Mouse (Mus musculus): ENCODE measurements around the gene Med13l. TPM values are rescaled to one million over a fixed set of nuclear protein-coding genes. Genes with fewer than 3 reads are reported as not detected.

Gene Med13l
- total and polyA plus RNA-seq, 2 experiments from 2014 or later: 11.3 to 28.9 TPM

DNA sequence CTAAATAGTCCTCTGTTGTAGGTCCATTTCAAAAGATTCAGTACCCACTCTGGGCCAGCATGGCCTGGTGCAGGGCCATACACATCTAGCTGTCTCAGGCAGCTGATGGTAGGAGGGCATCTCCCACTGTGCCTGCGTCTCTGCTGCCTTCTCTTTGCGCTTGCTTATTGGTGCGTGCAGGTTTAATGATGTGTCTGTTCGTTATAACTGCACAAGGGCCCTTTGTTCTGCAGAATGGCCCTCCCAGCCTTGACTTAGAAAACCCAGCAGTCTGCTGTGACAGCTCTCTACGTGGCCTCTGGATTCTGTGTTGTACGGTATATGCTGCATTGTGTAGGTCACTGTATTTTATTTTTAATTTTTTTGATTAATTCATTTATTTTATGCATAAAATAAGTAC is 208.7 kb downstream of the Med13l start:
- Histone ChIP-seq H3K36me3 (ENCODE audit: insufficient read depth, low read length) (no peaks in the 10 kb centered on the region), H3K27me3 (ENCODE audit: insufficient read depth, low read length) (no peaks in the 10 kb centered on the region), H3K27ac (no peak overlapping the region), H3K9ac (replicated peaks; ENCODE audit: low read length) (no peak overlapping the region), H3K9me3 (ENCODE audit: low read length) (no peaks in the 10 kb centered on the region), H3K4me2 (ENCODE audit: low read depth, low read length) (no peak overlapping the region), H3K4me1 (ENCODE audit: insufficient read depth, low read length) (no peaks in the 10 kb centered on the region), H3K4me3 (ENCODE audit: low read length) (no peak overlapping the region)
- WGBS: 18% methylated on average over 6 of the region's 6 CpGs
- peak; percentile 34 for DNase-seq (ENCODE audit: low spot score)
- peak; percentile 53; the same call in 1 of the 2 replicates for ATAC-seq
- no peak for TF ChIP-seq CTCF (IDR thresholded peaks at IDR 0.05; ENCODE audit: low read depth)

DNA sequence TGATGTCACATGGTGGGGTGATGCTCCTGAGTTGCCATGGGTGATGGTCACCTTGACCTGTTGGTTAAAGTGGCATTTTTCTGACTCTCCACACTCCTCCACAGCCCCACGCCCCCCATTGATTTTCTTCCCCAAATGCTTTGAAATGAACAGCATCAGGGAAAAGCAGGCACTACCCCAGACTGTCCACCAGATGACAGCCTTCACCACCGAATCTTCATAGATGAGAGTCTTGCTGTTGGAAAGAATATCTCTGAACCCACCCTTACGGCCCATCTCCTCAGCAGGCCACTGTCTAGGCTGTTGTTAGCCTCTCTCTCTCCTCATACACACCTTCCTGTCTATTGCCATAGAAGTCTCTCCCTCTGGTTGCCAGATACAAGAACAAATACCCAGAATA is 213.4 kb downstream of the Med13l start:
- WGBS: 26% methylated on average over 3 of the region's 3 CpGs
- TF ChIP-seq CTCF (IDR thresholded peaks at IDR 0.05; ENCODE audit: low read depth): peak; percentile 98
- Histone ChIP-seq H3K36me3 (ENCODE audit: insufficient read depth, low read length) (no peaks in the 10 kb centered on the region), H3K4me3 (ENCODE audit: low read length) (no peak overlapping the region), H3K27me3 (ENCODE audit: insufficient read depth, low read length) (no peaks in the 10 kb centered on the region), H3K4me1 (ENCODE audit: insufficient read depth, low read length) (no peaks in the 10 kb centered on the region), H3K27ac (no peak overlapping the region), H3K9me3 (ENCODE audit: low read length) (no peaks in the 10 kb centered on the region), H3K4me2 (ENCODE audit: low read depth, low read length) (no peak overlapping the region), H3K9ac (replicated peaks; ENCODE audit: low read length) (no peak overlapping the region)
- DNase-seq (ENCODE audit: low spot score): peak; percentile 80
- peak; percentile 61 for ATAC-seq

DNA sequence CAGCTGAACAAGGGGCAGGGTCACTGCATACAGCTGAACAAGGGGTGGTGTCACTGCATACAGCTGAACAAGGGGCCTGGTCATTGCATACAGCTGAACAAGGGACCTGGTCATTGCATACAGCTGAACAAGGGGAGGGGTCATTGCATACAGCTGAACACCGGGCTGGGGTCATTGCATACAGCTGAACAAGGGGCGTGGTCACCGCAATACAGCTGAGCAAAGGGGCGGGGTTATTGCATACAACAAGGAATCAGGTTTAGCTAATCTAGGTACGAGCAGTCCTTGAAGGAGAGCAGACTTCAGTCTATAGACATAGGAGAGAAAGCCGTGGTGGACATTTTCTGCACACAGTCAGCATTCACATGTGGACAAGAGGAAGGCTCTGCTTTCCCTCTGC is 215.9 kb downstream of the Med13l start:
- Histone ChIP-seq H3K36me3 (ENCODE audit: insufficient read depth, low read length) (no peaks in the 10 kb centered on the region), H3K9me3 (ENCODE audit: low read length) (no peaks in the 10 kb centered on the region), H3K4me3 (ENCODE audit: low read length) (no peak overlapping the region), H3K27me3 (ENCODE audit: insufficient read depth, low read length) (peaks cover 13% of the 10 kb centered on the region), H3K9ac (replicated peaks; ENCODE audit: low read length) (no peak overlapping the region), H3K4me2 (ENCODE audit: low read depth, low read length) (no peak overlapping the region), H3K4me1 (ENCODE audit: insufficient read depth, low read length) (no peaks in the 10 kb centered on the region), H3K27ac (no peak overlapping the region)
- TF ChIP-seq CTCF (IDR thresholded peaks at IDR 0.05; ENCODE audit: low read depth): no peak
- DNase-seq (ENCODE audit: low spot score) (no peak), ATAC-seq (no peak)
- WGBS: 88% methylated on average over 6 of the region's 6 CpGs

DNA sequence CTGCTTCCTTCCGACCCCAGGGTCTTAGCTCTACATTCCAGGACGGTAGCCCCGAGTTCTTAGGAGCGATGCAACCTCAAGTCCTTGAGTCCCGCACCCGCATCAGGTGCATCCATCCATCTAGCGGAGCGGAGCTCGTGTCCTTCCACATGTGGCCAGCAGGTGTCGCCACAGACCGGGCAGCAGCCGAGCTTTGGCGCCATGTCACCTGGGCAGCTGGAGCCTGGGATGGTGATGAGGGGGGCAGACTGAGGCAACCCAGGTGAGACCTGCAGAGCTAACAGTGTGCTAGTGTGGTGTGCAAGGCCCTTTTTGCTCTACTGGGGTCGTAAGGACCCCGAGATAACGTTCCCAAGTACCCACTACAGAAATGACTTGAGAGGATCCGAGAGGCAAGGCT is 221.1 kb downstream of the Med13l start:
- Histone ChIP-seq H3K27me3 (ENCODE audit: insufficient read depth, low read length) (peaks cover 13% of the 10 kb centered on the region), H3K36me3 (ENCODE audit: insufficient read depth, low read length) (no peaks in the 10 kb centered on the region), H3K9me3 (ENCODE audit: low read length) (no peaks in the 10 kb centered on the region), H3K9ac (replicated peaks; ENCODE audit: low read length) (no peak overlapping the region), H3K4me1 (ENCODE audit: insufficient read depth, low read length) (no peaks in the 10 kb centered on the region), H3K27ac (no peak overlapping the region), H3K4me3 (ENCODE audit: low read length) (no peak overlapping the region), H3K4me2 (ENCODE audit: low read depth, low read length) (no peak overlapping the region)
- DNase-seq (ENCODE audit: low spot score) (peak; percentile 73), ATAC-seq (0 out of 2 replicates have a peak, but pooled peaks have one; percentile 49)
- TF ChIP-seq CTCF (IDR thresholded peaks at IDR 0.05; ENCODE audit: low read depth): peak; percentile 100
- WGBS: 14% methylated on average over 17 of the region's 17 CpGs

DNA sequence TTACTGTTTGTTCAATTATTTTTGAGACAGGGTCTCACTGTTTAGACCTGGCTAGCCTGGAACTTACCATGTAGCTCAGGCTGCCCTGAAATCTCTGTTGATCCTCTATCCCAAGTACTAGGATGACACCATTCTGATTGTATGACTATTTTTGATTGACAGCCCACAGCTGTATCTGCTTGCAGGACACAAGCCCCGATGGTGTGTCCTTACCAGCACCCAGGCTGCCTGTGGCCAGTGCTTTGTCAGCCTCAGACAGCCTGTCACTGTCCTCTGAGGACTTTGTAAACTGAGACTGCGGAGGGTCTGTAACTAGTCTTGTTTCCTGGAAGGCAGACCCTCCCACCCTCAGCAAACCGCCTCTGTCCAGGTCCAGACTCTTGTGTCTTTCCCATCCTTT is 221.7 kb downstream of the Med13l start:
- H3K4me2 ChIP-seq (ENCODE audit: low read depth, low read length): no peak overlapping the region
- H3K36me3 ChIP-seq (ENCODE audit: insufficient read depth, low read length): no peaks in the 10 kb centered on the region
- no peaks in the 10 kb centered on the region for H3K4me1 ChIP-seq (ENCODE audit: insufficient read depth, low read length)
- 89% methylated on average over 3 of the region's 3 CpGs for WGBS
- H3K9ac ChIP-seq (replicated peaks; ENCODE audit: low read length): no peak overlapping the region
- no peak overlapping the region for H3K27ac ChIP-seq
- no peak for TF ChIP-seq CTCF (IDR thresholded peaks at IDR 0.05; ENCODE audit: low read depth)
- ATAC-seq (no peak), DNase-seq (ENCODE audit: low spot score) (no peak)
- H3K4me3 ChIP-seq (ENCODE audit: low read length): no peak overlapping the region
- peaks cover 13% of the 10 kb centered on the region for H3K27me3 ChIP-seq (ENCODE audit: insufficient read depth, low read length)
- H3K9me3 ChIP-seq (ENCODE audit: low read length): no peaks in the 10 kb centered on the region

DNA sequence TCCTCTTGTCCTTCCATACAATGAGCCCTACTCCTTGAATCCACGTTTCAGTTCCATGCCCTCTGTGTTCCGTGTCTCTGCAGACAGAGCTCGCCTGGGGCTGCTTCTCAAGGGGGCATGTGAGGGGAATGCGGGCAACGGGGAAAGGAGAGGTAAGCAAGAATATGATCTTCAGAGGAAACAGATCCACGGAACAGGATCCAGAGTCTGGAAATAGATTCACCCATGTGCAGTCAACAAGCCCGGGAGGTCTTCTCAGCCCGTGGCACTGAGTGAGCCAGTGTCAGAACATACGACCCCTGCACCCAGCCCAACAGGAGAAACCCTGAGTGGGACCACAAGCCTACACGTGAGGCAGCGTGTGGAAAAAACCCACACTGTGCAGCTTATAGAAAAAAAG is 228.7 kb downstream of the Med13l start:
- no peaks in the 10 kb centered on the region for H3K27me3 ChIP-seq (ENCODE audit: insufficient read depth, low read length)

DNA sequence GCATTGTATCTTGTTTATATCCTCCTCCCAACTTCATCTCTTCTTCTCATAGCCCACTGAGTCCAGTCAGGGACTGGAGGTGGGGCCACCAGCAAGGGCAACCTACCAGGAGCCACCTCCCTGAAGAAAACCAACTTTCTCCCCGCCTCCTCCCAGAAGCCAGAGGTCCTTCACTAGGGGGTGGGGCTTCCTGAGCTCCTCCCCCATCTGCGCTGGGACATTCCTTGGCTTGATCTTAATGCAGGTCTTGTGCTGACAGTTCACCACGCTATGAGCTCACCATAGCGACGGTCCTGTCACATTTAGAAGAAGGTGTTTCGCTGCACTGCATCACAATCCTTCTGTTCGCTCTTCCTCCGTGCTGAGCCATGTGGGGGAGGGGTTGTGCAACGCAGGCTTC is 229.3 kb downstream of the Med13l start:
- H3K9ac ChIP-seq (replicated peaks; ENCODE audit: low read length): no peak overlapping the region
- H3K4me2 ChIP-seq (ENCODE audit: low read depth, low read length): no peak overlapping the region
- H3K4me3 ChIP-seq (ENCODE audit: low read length): no peak overlapping the region
- WGBS: 64% methylated on average over 9 of the region's 9 CpGs
- DNase-seq (ENCODE audit: low spot score) (no peak), ATAC-seq (no peak)
- H3K4me1 ChIP-seq (ENCODE audit: insufficient read depth, low read length): no peaks in the 10 kb centered on the region
- H3K36me3 ChIP-seq (ENCODE audit: insufficient read depth, low read length): no peaks in the 10 kb centered on the region
- H3K27ac ChIP-seq: no peak overlapping the region
- no peaks in the 10 kb centered on the region for H3K27me3 ChIP-seq (ENCODE audit: insufficient read depth, low read length)
- H3K9me3 ChIP-seq (ENCODE audit: low read length): no peaks in the 10 kb centered on the region
- TF ChIP-seq CTCF (IDR thresholded peaks at IDR 0.05; ENCODE audit: low read depth): no peak

More for the DNA sequence above, 228.7 kb downstream of the Med13l start:
- TF ChIP-seq CTCF (IDR thresholded peaks at IDR 0.05; ENCODE audit: low read depth): no peak
- H3K9ac ChIP-seq (replicated peaks; ENCODE audit: low read length): no peak overlapping the region
- no peaks in the 10 kb centered on the region for H3K9me3 ChIP-seq (ENCODE audit: low read length)
- H3K36me3 ChIP-seq (ENCODE audit: insufficient read depth, low read length): no peaks in the 10 kb centered on the region
- no peak for DNase-seq (ENCODE audit: low spot score)
- H3K4me2 ChIP-seq (ENCODE audit: low read depth, low read length): no peak overlapping the region
- H3K4me1 ChIP-seq (ENCODE audit: insufficient read depth, low read length): no peaks in the 10 kb centered on the region
- ATAC-seq: no peak
- WGBS: 88% methylated on average over 11 of the region's 11 CpGs
- no peak overlapping the region for H3K4me3 ChIP-seq (ENCODE audit: low read length)
- no peak overlapping the region for H3K27ac ChIP-seq
